Mouse (Mus musculus): ENCODE measurements around the gene Gpr61. TPM values are rescaled to one million over a fixed set of nuclear protein-coding genes. Genes with fewer than 3 reads are reported as not detected.
A peak's percentile ranks its signal among the peaks of the same experiment; 100 is the strongest.

The Gpr61 gene
- polyA plus RNA-seq, 1 experiment from 2014 or later: not detected

GRCm38 (mm10) chr3:108134701-108135100 lies 20.0 kb downstream of the Gpr61 start:
- WGBS (ENCODE audit: insufficient replicate concordance): 46% methylated on average over 11 of the region's 11 CpGs
- no peak for DNase-seq
- Histone ChIP-seq H3K27ac (ENCODE audit: low read depth) (no peak overlapping the region), H3K4me2 (ENCODE audit: low read depth, low read length) (no peak overlapping the region), H3K27me3 (ENCODE audit: insufficient read depth, low read length) (no peaks in the 10 kb centered on the region), H3K36me3 (replicated peaks; ENCODE audit: insufficient read depth, low read length) (peaks cover 8% of the 10 kb centered on the region; the same call in 1 of the 2 replicates), H3K9me3 (ENCODE audit: low read length) (no peaks in the 10 kb centered on the region), H3K9ac (replicated peaks) (no peak overlapping the region), H3K4me1 (ENCODE audit: insufficient read depth) (peaks cover 32% of the 10 kb centered on the region), H3K4me3 (ENCODE audit: low read depth, low read length) (no peak overlapping the region)
- TF ChIP-seq CTCF (IDR thresholded peaks at IDR 0.05; ENCODE audit: low read depth) (no peak), EP300 (IDR thresholded peaks at IDR 0.05; ENCODE audit: low read depth) (no peak)
- ATAC-seq: no peak

- Histone ChIP-seq H3K9me3 (ENCODE audit: low read length) (no peaks in the 10 kb centered on the region), H3K27ac (ENCODE audit: low read depth) (peak overlapping the region; percentile 19), H3K4me2 (ENCODE audit: low read depth, low read length) (no peak overlapping the region), H3K36me3 (replicated peaks; ENCODE audit: insufficient read depth, low read length) (0 out of 2 replicates have a peak, but pooled peaks cover 3% of the 10 kb centered on the region), H3K4me1 (ENCODE audit: insufficient read depth) (peaks cover 47% of the 10 kb centered on the region), H3K9ac (replicated peaks) (no peak overlapping the region), H3K27me3 (ENCODE audit: insufficient read depth, low read length) (no peaks in the 10 kb centered on the region), H3K4me3 (ENCODE audit: low read depth, low read length) (no peak overlapping the region)
- TF ChIP-seq EP300 (IDR thresholded peaks at IDR 0.05; ENCODE audit: low read depth) (no peak), CTCF (IDR thresholded peaks at IDR 0.05; ENCODE audit: low read depth) (no peak)
- 79% methylated on average over 1 of the region's 1 CpGs for WGBS (ENCODE audit: insufficient replicate concordance)
- DNase-seq (no peak), ATAC-seq (0 out of 2 replicates have a peak, but pooled peaks have one; percentile 21)
Measured at GRCm38 (mm10) chr3:108132484-108132883, 22.2 kb downstream of the Gpr61 start.

DNA sequence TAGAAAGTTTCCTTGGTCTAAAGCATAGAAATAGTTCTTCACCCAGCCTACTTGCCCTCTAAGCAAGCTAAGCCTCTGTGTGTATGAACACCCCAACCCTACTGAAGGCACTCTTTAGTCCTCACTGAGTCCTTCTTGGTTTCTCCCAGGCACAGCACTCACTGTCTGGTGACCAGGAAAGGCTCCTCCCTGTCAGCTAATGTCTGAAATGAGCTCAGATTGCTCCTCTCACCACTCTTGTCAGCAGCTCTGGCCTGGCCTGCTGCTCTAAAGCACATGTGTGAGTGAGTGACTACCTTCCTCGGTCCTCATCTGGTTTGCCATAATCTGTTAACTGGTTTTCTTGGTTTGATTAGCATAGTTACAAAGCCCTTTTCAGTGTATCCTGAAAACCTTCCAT lies 22.9 kb downstream of the Gpr61 start:
- Histone ChIP-seq H3K36me3 (replicated peaks; ENCODE audit: insufficient read depth, low read length) (0 out of 2 replicates have a peak, but pooled peaks cover 1% of the 10 kb centered on the region), H3K9ac (replicated peaks) (no peak overlapping the region), H3K4me3 (ENCODE audit: low read depth, low read length) (no peak overlapping the region), H3K4me1 (ENCODE audit: insufficient read depth) (peaks cover 47% of the 10 kb centered on the region), H3K27ac (ENCODE audit: low read depth) (peak overlapping the region; percentile 19), H3K4me2 (ENCODE audit: low read depth, low read length) (no peak overlapping the region), H3K9me3 (ENCODE audit: low read length) (no peaks in the 10 kb centered on the region), H3K27me3 (ENCODE audit: insufficient read depth, low read length) (no peaks in the 10 kb centered on the region)
- DNase-seq (no peak), ATAC-seq (0 out of 2 replicates have a peak, but pooled peaks have one; percentile 6)
- TF ChIP-seq CTCF (IDR thresholded peaks at IDR 0.05; ENCODE audit: low read depth) (no peak), EP300 (IDR thresholded peaks at IDR 0.05; ENCODE audit: low read depth) (no peak)
- 66% methylated on average over 1 of the region's 1 CpGs for WGBS (ENCODE audit: insufficient replicate concordance)

GRCm38 (mm10) chr3:108131216-108131615 lies 23.5 kb downstream of the Gpr61 start:
- peak overlapping the region; percentile 33; the same call in 1 of the 2 replicates for H3K4me2 ChIP-seq (ENCODE audit: low read depth, low read length)
- no peaks in the 10 kb centered on the region for H3K9me3 ChIP-seq (ENCODE audit: low read length)
- H3K9ac ChIP-seq (replicated peaks): no peak overlapping the region
- no peaks in the 10 kb centered on the region for H3K36me3 ChIP-seq (replicated peaks; ENCODE audit: insufficient read depth, low read length)
- H3K27ac ChIP-seq (ENCODE audit: low read depth): peak overlapping the region; percentile 19; the same call in 1 of the 2 replicates
- H3K4me1 ChIP-seq (ENCODE audit: insufficient read depth): peaks cover 51% of the 10 kb centered on the region
- DNase-seq (no peak), ATAC-seq (peak; percentile 83)
- no peaks in the 10 kb centered on the region for H3K27me3 ChIP-seq (ENCODE audit: insufficient read depth, low read length)
- no peak overlapping the region for H3K4me3 ChIP-seq (ENCODE audit: low read depth, low read length)
- TF ChIP-seq EP300 (IDR thresholded peaks at IDR 0.05; ENCODE audit: low read depth): no peak
- TF ChIP-seq CTCF (IDR thresholded peaks at IDR 0.05; ENCODE audit: low read depth): no peak
- WGBS (ENCODE audit: insufficient replicate concordance): 62% methylated on average over 5 of the region's 5 CpGs

DNA sequence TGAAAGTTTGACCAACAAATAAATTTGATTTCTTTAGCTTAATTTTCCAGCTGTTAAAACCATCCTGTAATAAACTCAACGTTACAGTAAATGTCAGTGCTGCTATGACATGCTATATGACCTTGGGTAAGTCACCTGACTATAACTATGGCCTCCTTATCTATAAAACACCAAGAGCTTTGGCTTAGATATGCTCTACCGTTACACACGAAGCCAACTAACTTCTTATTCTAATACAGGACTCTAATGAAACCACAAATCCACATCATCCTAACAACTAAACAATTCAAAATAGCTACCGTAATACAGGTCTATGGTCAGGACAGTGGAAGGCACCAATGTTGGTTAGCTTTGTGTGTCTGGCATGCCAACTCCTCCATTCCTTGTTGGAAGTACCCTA lies 24.9 kb downstream of the Gpr61 start:
- TF ChIP-seq CTCF (IDR thresholded peaks at IDR 0.05; ENCODE audit: low read depth) (no peak), EP300 (IDR thresholded peaks at IDR 0.05; ENCODE audit: low read depth) (peak; percentile 68; the same call in 1 of the 2 replicates)
- 0 out of 2 replicates have a peak overlapping the region, but pooled peaks have one; percentile 18 for H3K9ac ChIP-seq (replicated peaks)
- WGBS (ENCODE audit: insufficient replicate concordance): 48% methylated on average over 4 of the region's 4 CpGs
- no peaks in the 10 kb centered on the region for H3K27me3 ChIP-seq (ENCODE audit: insufficient read depth, low read length)
- no peaks in the 10 kb centered on the region for H3K9me3 ChIP-seq (ENCODE audit: low read length)
- peak overlapping the region; percentile 31; the same call in 1 of the 2 replicates for H3K27ac ChIP-seq (ENCODE audit: low read depth)
- no peak for DNase-seq
- H3K4me3 ChIP-seq (ENCODE audit: low read depth, low read length): no peak overlapping the region
- ATAC-seq: peak; percentile 46; the same call in 1 of the 2 replicates
- H3K4me1 ChIP-seq (ENCODE audit: insufficient read depth): peaks cover 58% of the 10 kb centered on the region
- H3K36me3 ChIP-seq (replicated peaks; ENCODE audit: insufficient read depth, low read length): 0 out of 2 replicates have a peak, but pooled peaks cover 2% of the 10 kb centered on the region
- H3K4me2 ChIP-seq (ENCODE audit: low read depth, low read length): peak overlapping the region; percentile 33

DNA sequence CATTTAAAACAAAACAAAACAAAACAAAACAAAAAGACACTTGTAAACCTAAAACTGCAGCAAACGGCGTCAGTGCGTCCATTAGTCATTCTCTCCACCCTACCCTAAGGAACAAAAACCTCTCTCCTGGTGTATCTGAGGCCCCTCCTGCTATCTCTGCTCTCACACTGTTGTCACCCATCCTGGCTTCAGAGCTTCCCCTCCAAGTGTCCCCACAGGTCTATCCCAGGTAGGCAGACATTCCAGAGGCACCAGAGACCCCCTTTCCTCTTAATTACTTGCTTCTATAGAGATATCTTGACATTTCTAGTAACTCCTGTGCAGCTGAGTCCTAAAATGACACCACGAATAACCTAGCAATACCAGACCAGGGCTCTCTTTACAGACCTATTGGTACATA lies 25.3 kb downstream of the Gpr61 start:
- no peak overlapping the region for H3K27ac ChIP-seq (ENCODE audit: low read depth)
- H3K4me2 ChIP-seq (ENCODE audit: low read depth, low read length): peak overlapping the region; percentile 3; the same call in 1 of the 2 replicates
- no peaks in the 10 kb centered on the region for H3K9me3 ChIP-seq (ENCODE audit: low read length)
- H3K4me1 ChIP-seq (ENCODE audit: insufficient read depth): peaks cover 58% of the 10 kb centered on the region
- ATAC-seq (no peak), DNase-seq (no peak)
- TF ChIP-seq EP300 (IDR thresholded peaks at IDR 0.05; ENCODE audit: low read depth) (no peak), CTCF (IDR thresholded peaks at IDR 0.05; ENCODE audit: low read depth) (no peak)
- 76% methylated on average over 4 of the region's 4 CpGs for WGBS (ENCODE audit: insufficient replicate concordance)
- no peak overlapping the region for H3K9ac ChIP-seq (replicated peaks)
- no peaks in the 10 kb centered on the region for H3K27me3 ChIP-seq (ENCODE audit: insufficient read depth, low read length)
- 0 out of 2 replicates have a peak, but pooled peaks cover 2% of the 10 kb centered on the region for H3K36me3 ChIP-seq (replicated peaks; ENCODE audit: insufficient read depth, low read length)
- H3K4me3 ChIP-seq (ENCODE audit: low read depth, low read length): no peak overlapping the region
